Mouse (Mus musculus): ENCODE results near the gene Mapk14.

DNA sequence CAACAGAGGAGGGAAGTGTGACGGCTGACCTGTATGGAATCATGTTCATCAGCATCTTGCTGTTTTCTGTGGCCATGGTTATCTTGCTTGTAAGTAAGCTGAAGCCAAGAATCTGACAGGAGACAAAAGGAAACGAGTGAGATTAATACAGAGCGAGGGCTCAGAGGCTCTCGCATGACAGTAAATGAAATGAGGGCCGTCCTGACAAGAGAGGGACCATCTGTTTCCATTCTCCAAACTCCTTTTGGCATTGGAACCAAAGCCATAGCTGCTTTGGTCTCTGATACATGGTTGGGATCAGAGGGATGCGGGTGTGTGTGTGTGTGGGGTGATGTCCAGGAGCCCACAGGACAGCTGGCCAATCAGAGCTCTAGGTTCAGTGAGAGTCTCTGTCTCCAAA, 31.6 kb upstream of the Mapk14 start:
- TF ChIP-seq CTCF (IDR thresholded peaks at IDR 0.05; ENCODE audit: low read depth) (no peak), EP300 (IDR thresholded peaks at IDR 0.05; ENCODE audit: low read depth) (no peak)

All from liver, postnatal 0 days (tissue).